Mouse (Mus musculus): ENCODE results near the gene Nln.

DNA sequence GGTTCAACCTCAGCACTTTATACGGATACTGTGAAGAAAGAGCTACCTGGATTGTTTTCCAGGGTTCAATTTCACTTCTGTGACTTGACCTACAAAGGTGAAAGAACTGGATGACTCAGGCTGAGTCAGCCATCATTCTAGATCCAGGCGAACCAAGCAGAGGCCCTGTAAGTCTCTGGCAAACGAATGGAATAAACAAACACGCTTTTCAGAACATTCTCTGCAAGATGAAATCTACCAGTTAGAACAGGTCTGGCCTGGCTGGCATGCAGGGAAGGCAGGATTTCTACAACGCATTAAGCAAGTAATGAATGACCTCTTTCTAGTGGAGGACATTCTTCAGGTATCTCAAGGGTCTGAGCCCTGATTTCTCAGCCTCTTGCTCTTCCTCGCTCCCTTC is 131.6 kb downstream of the Nln start:
- TF ChIP-seq CTCF (conservative IDR thresholded peaks at IDR 0.05 in 1 of 2, IDR thresholded peaks at IDR 0.05 in 1 of 2; ENCODE audit: low read depth in 2 of 2, low read length in 2 of 2) (no peak), POLR2A (IDR thresholded peaks at IDR 0.05; ENCODE audit: low read depth, low read length) (no peak), MAX (IDR thresholded peaks at IDR 0.05; ENCODE audit: low read length) (no peak), SMC3 (IDR thresholded peaks at IDR 0.05; ENCODE audit: low read depth, low read length) (no peak), RAD21 (IDR thresholded peaks at IDR 0.05; ENCODE audit: low read depth, low read length) (no peak), ZC3H11A (IDR thresholded peaks at IDR 0.05; ENCODE audit: low read depth, low read length) (no peak), EP300 (IDR thresholded peaks at IDR 0.05; ENCODE audit: low read length) (no peak), POLR2AphosphoS2 (IDR thresholded peaks at IDR 0.05; ENCODE audit: low read depth, low read length) (no peak), HCFC1 (IDR thresholded peaks at IDR 0.05; ENCODE audit: low read depth, low read length) (no peak), ZKSCAN1 (IDR thresholded peaks at IDR 0.05; ENCODE audit: borderline replicate concordance, low read depth, low read length) (no peak), TBP (conservative IDR thresholded peaks at IDR 0.05; ENCODE audit: low read depth, low read length) (no peak), MYC (IDR thresholded peaks at IDR 0.05; ENCODE audit: low read depth, low read length) (no peak), MEF2A (IDR thresholded peaks at IDR 0.05; ENCODE audit: borderline replicate concordance, low read depth, low read length) (no peak)

All from CH12.LX (cell line).